Mouse (Mus musculus) urinary bladder, postnatal 0 days (tissue): ENCODE data around the gene Klk12. TPM values are rescaled to one million over a fixed set of nuclear protein-coding genes. Genes with fewer than 3 reads are reported as not detected.

Experiments used
- polyA plus RNA-seq: library from polyadenylated mRNA; unstranded; fragments of >200 nt; fragmentation: Nextera tagmentation; extraction: Ambion mirVana; gene quantifications from 2 replicates; pipeline ENCODE4 v1.2.1, GENCODE M21; 2015

Gene Klk12
- not detected in 2 replicates for polyA plus RNA-seq

DNA sequence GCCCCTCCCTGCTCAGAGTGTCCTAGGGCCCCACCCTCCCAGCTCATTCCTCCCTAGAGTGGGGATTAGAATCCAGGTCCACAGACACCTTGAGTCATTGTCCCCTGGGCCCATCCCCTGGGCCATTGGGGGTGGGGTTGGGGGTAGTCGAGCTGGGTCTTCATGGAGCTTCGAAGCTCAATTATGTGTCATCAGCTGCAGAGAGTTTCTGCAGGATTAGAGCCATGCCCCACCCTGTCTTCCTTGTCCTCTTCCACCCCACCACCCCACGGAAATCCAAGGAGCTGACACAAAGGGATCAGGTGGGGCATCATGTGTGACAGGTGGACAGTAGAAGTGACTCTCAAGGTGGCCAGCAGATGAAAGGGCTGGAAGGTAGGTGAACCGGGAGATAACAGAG, at the start of gene Klk12:
TSS of gene Klk12 (plus strand) at position 301 of the 400 bp plus-strand sequence.

DNA sequence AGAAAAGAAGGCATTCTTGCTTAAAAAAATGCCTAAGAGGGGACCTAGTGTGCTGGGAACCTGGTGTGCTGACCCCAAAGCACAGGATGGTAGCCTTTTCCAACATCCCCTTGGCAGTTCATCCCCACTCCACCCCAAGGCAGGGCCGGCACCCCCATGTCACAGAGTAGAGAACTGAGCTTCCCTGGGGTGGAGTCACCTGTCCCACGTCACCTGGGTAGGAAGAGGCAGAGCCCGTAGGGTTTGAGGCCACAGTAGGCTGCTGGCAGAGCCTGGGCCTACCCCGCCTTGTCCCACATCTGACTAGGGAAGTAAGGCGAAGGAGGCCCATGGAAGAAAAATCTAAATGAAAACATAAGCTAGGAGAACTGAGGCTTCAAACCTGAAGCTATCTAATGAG, 5.7 kb downstream of the Klk12 start, which contains the start of gene Klk11:
TSS of gene Klk11 (plus strand) at position 241 of the 400 bp plus-strand sequence.

DNA sequence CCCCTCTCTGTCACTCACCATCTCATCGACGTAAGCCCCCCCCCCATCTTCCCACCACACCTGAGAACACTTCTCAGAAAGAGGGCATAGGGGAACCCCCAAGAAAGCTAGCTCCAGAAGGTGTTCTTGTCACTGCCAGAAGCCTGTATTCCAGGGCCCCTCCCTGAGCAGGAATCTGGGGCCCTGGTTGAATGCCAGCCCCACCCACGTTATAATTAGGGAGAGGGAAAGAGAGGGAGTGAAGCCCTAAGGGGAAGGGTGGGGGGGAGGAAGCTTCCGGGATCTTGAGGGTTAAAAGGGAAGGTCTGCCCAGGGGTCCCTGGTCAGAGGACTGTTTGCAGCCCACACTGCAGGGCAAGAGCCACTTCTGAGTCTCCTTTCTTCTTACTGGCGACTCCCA, 12.0 kb downstream of the Klk12 start, which contains the start of gene Klk10:
TSS of gene Klk10 (plus strand) at position 290 of the 400 bp plus-strand sequence.

GRCm38 (mm10) chr7:43791591-43791990, 22.9 kb downstream of the Klk12 start, which contains the start of gene Klk9:
Gene Klk9 (plus strand): TSS chr7:43791891.

DNA sequence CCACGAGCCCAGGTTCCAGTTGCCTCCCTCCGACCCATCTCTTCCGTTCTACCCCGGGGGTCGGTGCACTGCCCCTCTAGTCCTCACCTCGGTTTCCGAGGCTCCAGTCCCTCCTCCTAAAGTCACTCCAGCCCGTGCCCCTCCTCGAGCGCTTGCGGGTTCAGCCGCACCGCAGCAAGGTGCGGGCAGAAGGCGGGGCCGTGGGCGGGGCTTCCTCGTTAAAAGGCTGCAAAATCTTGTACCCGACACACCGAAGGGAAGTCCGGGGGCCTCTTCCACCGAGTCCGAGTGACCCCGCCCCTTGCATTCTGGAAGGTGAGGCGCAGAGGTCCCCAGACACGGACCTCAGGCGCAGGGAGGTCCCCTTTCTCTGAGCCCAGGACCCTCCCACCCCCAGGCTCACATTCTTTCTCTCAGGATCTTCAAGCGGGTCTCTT, 28.7 kb downstream of the Klk12 start, which contains the start of gene Klk8:
TSS of gene Klk8 (plus strand) at position 245 of the 437 bp plus-strand sequence.

GRCm38 (mm10) chr7:43810994-43811393, 42.3 kb downstream of the Klk12 start, which contains the start of gene Klk7:
Gene Klk7 (plus strand): TSS chr7:43811294.

Other genes starting within 250 kb of the Klk12 start
- gene Cd33, start 224.5 kb upstream of the Klk12 start, polyA plus RNA-seq = 2.0 and 5.1 TPM in 2 replicates
- gene Zfp658, start 206.6 kb upstream of the Klk12 start, polyA plus RNA-seq = 1.00 and 1.0 TPM in 2 replicates
- gene Zfp719, start 189.3 kb upstream of the Klk12 start, polyA plus RNA-seq = 4.7 and 6.3 TPM in 2 replicates
- gene Zfp819, start 161.7 kb upstream of the Klk12 start, polyA plus RNA-seq = 0.07 TPM in 1 of 2 replicates, not detected in the other
- not detected in 2 replicates for gene Ceacam18, start 134.2 kb upstream of the Klk12 start, polyA plus RNA-seq
- 0.70 and 1.1 TPM in 2 replicates for gene Siglece, start 108.7 kb upstream of the Klk12 start, polyA plus RNA-seq
- 7.5 and 8.4 TPM in 2 replicates for gene Ctu1, start 96.9 kb upstream of the Klk12 start, polyA plus RNA-seq
- 0.14 TPM in 1 of 2 replicates, not detected in the other for gene Klk14, start 78.5 kb upstream of the Klk12 start, polyA plus RNA-seq
- 0.13 and 0.15 TPM in 2 replicates for gene Klk13, start 56.3 kb upstream of the Klk12 start, polyA plus RNA-seq
- 0.17 TPM in 1 of 2 replicates, not detected in the other for gene Klk11, start 5.7 kb downstream of the Klk12 start, polyA plus RNA-seq
- 0.91 and 1.4 TPM in 2 replicates for gene Klk10, start 12.1 kb downstream of the Klk12 start, polyA plus RNA-seq
- 0.11 and 0.17 TPM in 2 replicates for gene Klk9, start 23.0 kb downstream of the Klk12 start, polyA plus RNA-seq
- 10.9 and 17.2 TPM in 2 replicates for gene Klk8, start 28.7 kb downstream of the Klk12 start, polyA plus RNA-seq
- gene Klk7, start 42.4 kb downstream of the Klk12 start, polyA plus RNA-seq = not detected in 2 replicates
- gene Klk6, start 55.6 kb downstream of the Klk12 start, polyA plus RNA-seq = 0.40 and 0.65 TPM in 2 replicates
- gene Klk5, start 73.1 kb downstream of the Klk12 start, polyA plus RNA-seq = not detected in 2 replicates
- not detected in 2 replicates for gene Klk4, start 112.3 kb downstream of the Klk12 start, polyA plus RNA-seq
- not detected in 2 replicates for gene Klk15, start 164.8 kb downstream of the Klk12 start, polyA plus RNA-seq
- gene Klk1b8, start 181.8 kb downstream of the Klk12 start, polyA plus RNA-seq = not detected in 2 replicates
- gene Klk1b1, start 197.9 kb downstream of the Klk12 start, polyA plus RNA-seq = not detected in 2 replicates
- gene Klk1b9, start 207.2 kb downstream of the Klk12 start, polyA plus RNA-seq = not detected in 2 replicates
- not detected in 2 replicates for gene Klk1b11, start 227.0 kb downstream of the Klk12 start, polyA plus RNA-seq
- not detected in 2 replicates for gene Klk1b26, start 243.3 kb downstream of the Klk12 start, polyA plus RNA-seq